Mouse (Mus musculus) hindbrain, embryonic 13.5 days (tissue): ENCODE data around the gene Tchhl1. TPM values are rescaled to one million over a fixed set of nuclear protein-coding genes. Genes with fewer than 3 reads are reported as not detected.
"Not testable (repeated sequence)": the region's sequence is repeated elsewhere in the genome, so short reads cannot be mapped to it uniquely, and the experiment has no call there.

ENCODE experiments used
- ATAC-seq: fragments of 200-750 bp; cut with Nextera tagmentation; 2 replicates; pipeline ENCODE4 v1.8.0; 2017; ENCODE audit warnings: moderate TSS enrichment; ENCODE audit not compliant: low FRiP score
- H3K27ac ChIP-seq: fragments of 300-500 bp; sonication (generic); 2 replicates; pipeline ENCODE4 v1.5.1; 2015; ENCODE audit warnings: inconsistent platforms, mild to moderate bottlenecking, moderate library complexity
- H3K27me3 ChIP-seq: fragments of 300-500 bp; sonication (generic); 2 replicates; pipeline ENCODE4 v1.6.1; 2015; ENCODE audit warnings: mild to moderate bottlenecking, inconsistent platforms
- H3K36me3 ChIP-seq: fragments of 300-500 bp; sonication (generic); 2 replicates; pipeline ENCODE4 v1.6.1; 2015; ENCODE audit warnings: mild to moderate bottlenecking, inconsistent platforms
- H3K4me1 ChIP-seq: fragments of 300-500 bp; sonication (generic); replicated peaks from 2 replicates; pipeline ENCODE4 v1.6.1; 2015; ENCODE audit warnings: inconsistent platforms
- H3K4me2 ChIP-seq: fragments of 300-500 bp; sonication (generic); 2 replicates; pipeline ENCODE4 v1.6.1; 2015; ENCODE audit warnings: inconsistent platforms, mild to moderate bottlenecking, moderate library complexity
- H3K4me3 ChIP-seq: fragments of 300-500 bp; sonication (generic); 2 replicates; pipeline ENCODE4 v1.5.1; 2015; ENCODE audit warnings: mild to moderate bottlenecking, inconsistent platforms
- H3K9ac ChIP-seq: fragments of 300-500 bp; sonication (generic); 2 replicates; pipeline ENCODE4 v1.6.1; 2015; ENCODE audit warnings: mild to moderate bottlenecking, inconsistent platforms
- H3K9me3 ChIP-seq: fragments of 300-500 bp; sonication (generic); 2 replicates; pipeline ENCODE4 v1.6.1; 2016; ENCODE audit warnings: inconsistent platforms
- WGBS: fragments of 180-500 bp; shearing (Covaris S2); methylation state at CpG from one replicate; pipeline ENCODE4 v1.1.7; 2015; 5-methylcytosine and 5-hydroxymethylcytosine counted together
- polyA plus RNA-seq: library from polyadenylated mRNA; unstranded; fragments of >200 nt; fragmentation: Nextera tagmentation; extraction: Ambion mirVana; gene quantifications from 2 replicates; pipeline ENCODE4 v1.2.1, GENCODE M21; 2015

Gene Tchhl1
- not detected in 2 replicates for polyA plus RNA-seq

DNA sequence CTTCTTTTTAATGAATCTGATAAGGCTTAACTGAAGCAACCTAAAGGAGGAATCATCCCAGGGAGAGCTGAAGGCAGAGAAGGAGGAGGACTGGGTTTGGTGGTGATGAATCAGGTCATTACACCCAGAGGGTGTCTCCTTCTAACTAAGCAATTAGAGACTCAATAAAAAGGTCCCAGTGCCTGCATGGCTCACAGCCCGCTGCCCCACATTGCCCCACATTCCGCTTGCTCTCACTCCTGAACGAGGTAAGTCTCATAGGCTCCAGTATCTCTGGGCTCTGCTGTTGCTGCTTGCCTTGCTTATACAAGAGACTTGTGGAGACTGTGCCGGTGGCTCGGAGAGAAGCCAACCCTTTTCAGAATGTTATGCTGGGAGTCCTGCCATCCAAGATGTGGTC is at the start of gene Tchhl1:
Tchhl1 (plus strand) TSS at position 194 of the 400 bp plus-strand sequence.
- H3K4me3 ChIP-seq = no peak within 1 kb of the TSS
- H3K9ac ChIP-seq = no peak within 1 kb of the TSS
- no peak for ATAC-seq
- H3K4me2 ChIP-seq = no peak within 1 kb of the TSS
- H3K9me3 ChIP-seq = no peaks in the 10 kb centered on the region
- H3K27me3 ChIP-seq = no peaks in the 10 kb centered on the region
- 72% methylated on average over 5 of the region's 5 CpGs for WGBS
- H3K27ac ChIP-seq = no peak within 1 kb of the TSS
- no peaks in the 10 kb centered on the region for H3K4me1 ChIP-seq
- no peaks in the 10 kb centered on the region for H3K36me3 ChIP-seq

GRCm38 (mm10) chr3:93431673-93432072 is 36.9 kb upstream of the Tchhl1 start:
- 43% methylated on average over 3 of the region's 3 CpGs for WGBS
- H3K36me3 ChIP-seq = no peaks in the 10 kb centered on the region
- no peaks in the 10 kb centered on the region for H3K4me1 ChIP-seq

DNA sequence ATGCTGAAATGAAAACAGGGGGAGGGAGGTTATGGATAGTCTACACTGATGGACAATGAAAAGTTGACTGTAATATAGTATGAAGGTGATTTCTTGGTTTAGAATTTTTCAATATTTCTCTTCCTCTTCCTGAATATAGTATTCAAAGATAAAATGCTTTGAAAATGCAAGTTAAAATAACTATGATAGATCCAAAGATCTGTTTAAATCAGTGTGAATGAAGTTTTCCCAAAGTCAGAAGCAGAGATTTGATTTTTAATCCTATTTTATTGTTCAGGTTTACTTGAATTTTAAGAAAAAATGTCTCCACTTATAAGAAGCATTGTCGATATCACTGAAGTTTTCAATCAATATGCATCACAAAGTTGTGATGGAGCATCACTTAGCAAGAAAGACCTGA is 26.5 kb upstream of the Tchhl1 start, which contains the start of gene Tchh:
Tchh (plus strand) TSS at position 301 of the 400 bp plus-strand sequence.
- H3K4me2 ChIP-seq = peak within 1 kb of the TSS; percentile 94
- no peak within 1 kb of the TSS for H3K27ac ChIP-seq
- no peak within 1 kb of the TSS for H3K9ac ChIP-seq
- H3K27me3 ChIP-seq = peaks cover 52% of the 10 kb centered on the region
- 94% methylated on average over 1 of the region's 1 CpGs for WGBS
- H3K4me3 ChIP-seq = peak within 1 kb of the TSS; percentile 62
- H3K9me3 ChIP-seq = no peaks in the 10 kb centered on the region
- peaks cover 33% of the 10 kb centered on the region for H3K4me1 ChIP-seq
- no peaks in the 10 kb centered on the region for H3K36me3 ChIP-seq
- ATAC-seq = no peak

More at GRCm38 (mm10) chr3:93431673-93432072, 36.9 kb upstream of the Tchhl1 start:
- Histone ChIP-seq H3K27me3 (no peaks in the 10 kb centered on the region), H3K4me2 (no peak overlapping the region), H3K9me3 (no peaks in the 10 kb centered on the region), H3K27ac (no peak overlapping the region), H3K9ac (no peak overlapping the region), H3K4me3 (no peak overlapping the region)
- no peak for ATAC-seq

GRCm38 (mm10) chr3:93443501-93444101 is 25.0 kb upstream of the Tchhl1 start:
- Histone ChIP-seq H3K27me3 (peaks cover 62% of the 10 kb centered on the region), H3K9me3 (no peaks in the 10 kb centered on the region), H3K4me3 (peak overlapping the region; percentile 62), H3K4me1 (peaks cover 41% of the 10 kb centered on the region), H3K27ac (no peak overlapping the region), H3K4me2 (peak overlapping the region; percentile 94), H3K9ac (peak overlapping the region; percentile 74), H3K36me3 (no peaks in the 10 kb centered on the region)
- no peak for ATAC-seq
- under 1% methylated on average over 38 of the region's 38 CpGs for WGBS

DNA sequence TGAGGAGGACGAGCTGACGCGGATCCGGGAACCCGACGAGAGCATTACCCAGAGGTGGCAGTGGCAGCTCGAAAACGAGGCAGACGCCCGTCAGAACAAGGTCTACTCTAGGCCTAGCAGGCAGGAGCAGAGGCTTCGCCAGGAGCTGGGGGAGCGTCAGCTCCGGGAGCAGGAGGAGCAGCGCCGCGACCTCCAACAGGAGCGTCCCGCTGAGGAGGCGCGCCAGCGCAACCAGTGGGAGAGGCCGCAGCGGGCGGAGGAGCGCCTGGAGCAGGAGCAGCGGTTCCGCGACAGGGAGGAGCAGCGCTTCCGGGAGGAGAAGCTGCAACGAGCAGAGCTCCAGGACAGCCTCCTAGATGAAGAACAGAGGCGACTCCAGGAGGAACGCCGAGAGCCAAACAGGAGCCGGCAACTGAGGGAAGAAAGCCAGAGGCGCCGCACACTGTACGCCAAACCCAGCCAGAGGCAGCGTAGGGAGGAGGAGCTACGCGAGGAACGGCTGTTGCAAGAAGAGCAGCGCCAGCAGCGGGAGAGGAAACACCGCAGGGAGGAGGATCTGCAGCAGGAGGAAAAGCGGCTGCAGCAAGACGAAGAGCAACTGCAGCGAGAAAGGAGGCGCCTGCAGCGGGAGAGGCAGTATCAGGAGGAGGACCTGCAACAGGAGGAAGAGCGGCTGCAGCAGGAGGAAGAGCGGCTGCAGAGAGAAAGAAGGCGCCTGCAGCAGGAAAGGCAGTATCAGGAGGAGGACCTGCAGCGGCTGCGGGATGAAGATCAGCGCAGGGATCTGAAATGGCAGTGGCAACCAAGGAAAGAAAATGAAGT is 24.0 kb upstream of the Tchhl1 start:
- H3K4me1 ChIP-seq = peaks cover 41% of the 10 kb centered on the region
- WGBS = under 1% methylated on average over 56 of the region's 56 CpGs
- peak overlapping the region; percentile 62 for H3K4me3 ChIP-seq
- H3K27ac ChIP-seq = peak overlapping the region; percentile 81
- no peaks in the 10 kb centered on the region for H3K36me3 ChIP-seq
- peaks cover 65% of the 10 kb centered on the region for H3K27me3 ChIP-seq
- peak overlapping the region; percentile 74 for H3K9ac ChIP-seq
- H3K9me3 ChIP-seq = no peaks in the 10 kb centered on the region
- H3K4me2 ChIP-seq = peak overlapping the region; percentile 94
- peak; percentile 87 for ATAC-seq

DNA sequence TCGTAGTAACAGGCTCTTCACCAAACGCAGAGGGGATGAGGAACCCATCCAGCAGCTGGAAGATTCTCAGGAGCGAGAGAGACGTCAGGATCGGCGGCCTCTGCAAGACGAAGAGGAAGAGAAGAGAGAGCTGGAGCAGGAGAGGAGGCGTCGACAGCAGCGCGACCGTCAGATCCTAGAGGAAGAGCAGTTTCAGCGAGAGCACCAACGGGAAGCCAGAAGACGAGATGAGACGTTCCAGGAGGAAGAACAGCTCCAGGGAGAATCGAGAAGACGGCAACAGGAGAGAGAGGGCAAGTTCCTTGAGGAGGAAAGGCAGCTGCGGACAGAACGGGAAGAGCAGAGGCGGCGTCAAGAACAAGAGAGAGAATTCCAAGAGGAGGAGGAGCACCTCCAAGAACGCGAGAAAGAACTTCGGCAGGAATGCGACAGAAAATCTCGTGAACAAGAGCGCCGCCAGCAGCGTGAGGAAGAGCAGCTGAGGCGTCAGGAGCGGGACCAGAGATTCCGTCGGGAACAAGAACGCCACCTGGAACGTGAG is 23.3 kb upstream of the Tchhl1 start:
- Histone ChIP-seq H3K4me1 (peaks cover 41% of the 10 kb centered on the region), H3K36me3 (no peaks in the 10 kb centered on the region), H3K4me2 (peak overlapping the region; percentile 94), H3K4me3 (peak overlapping the region; percentile 62), H3K9me3 (no peaks in the 10 kb centered on the region), H3K27me3 (peaks cover 69% of the 10 kb centered on the region), H3K9ac (peak overlapping the region; percentile 74), H3K27ac (peak overlapping the region; percentile 81; the same call in 1 of the 2 replicates)
- WGBS = under 1% methylated on average over 36 of the region's 36 CpGs
- ATAC-seq = peak; percentile 37; the same call in 1 of the 2 replicates

DNA sequence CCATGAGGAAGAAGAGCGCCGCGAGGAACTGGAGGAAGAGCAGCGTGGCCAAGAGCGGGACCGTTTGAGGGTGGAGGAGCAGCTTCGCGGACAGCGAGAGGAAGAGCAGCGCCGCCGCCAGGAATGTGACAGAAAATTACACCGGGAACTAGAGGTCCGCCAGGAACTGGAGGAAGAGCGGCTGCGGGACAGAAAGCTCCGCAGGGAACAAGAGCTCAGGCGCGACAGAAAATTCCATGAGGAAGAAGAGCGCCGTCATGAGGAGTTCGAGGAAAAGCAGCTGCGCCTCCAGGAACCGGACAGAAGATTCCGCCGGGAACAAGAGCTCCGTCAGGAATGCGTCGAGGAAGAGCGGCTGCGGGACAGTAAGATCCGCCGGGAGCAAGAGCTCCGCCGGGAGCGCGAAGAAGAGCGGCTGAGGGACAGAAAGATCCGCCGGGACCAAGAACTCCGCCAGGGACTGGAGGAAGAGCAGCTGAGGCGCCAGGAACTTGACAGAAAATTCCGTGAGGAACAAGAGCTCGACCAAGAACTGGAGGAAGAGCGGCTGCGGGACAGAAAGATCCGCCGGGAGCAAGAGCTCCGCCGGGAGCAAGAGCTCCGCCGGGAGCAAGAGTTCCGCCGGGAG is 22.3 kb upstream of the Tchhl1 start:
- H3K36me3 ChIP-seq = no peaks in the 10 kb centered on the region

DNA sequence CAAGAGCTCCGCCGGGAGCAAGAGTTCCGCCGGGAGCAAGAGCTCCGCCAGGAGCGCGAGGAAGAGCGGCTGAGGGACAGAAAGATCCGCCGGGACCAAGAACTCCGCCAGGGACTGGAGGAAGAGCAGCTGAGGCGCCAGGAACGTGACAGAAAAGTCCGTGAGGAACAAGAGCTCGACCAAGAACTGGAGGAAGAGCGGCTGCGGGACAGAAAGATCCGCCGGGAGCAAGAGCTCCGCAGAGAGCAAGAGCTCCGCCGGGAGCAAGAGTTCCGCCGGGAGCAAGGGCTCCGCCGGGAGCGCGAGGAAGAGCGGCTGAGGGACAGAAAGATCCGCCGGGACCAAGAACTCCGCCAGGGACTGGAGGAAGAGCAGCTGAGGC is 21.8 kb upstream of the Tchhl1 start:
- ATAC-seq, H3K27ac ChIP-seq, H3K9me3 ChIP-seq, H3K36me3 ChIP-seq: not testable (repeated sequence)
- peak overlapping the region; percentile 62 for H3K4me3 ChIP-seq
- peaks cover 41% of the 10 kb centered on the region for H3K4me1 ChIP-seq
- WGBS = 1% methylated on average over 32 of the region's 32 CpGs
- peak overlapping the region; percentile 63 for H3K9ac ChIP-seq
- H3K27me3 ChIP-seq = peaks cover 62% of the 10 kb centered on the region
- H3K4me2 ChIP-seq = peak overlapping the region; percentile 94

More for the DNA sequence above, 22.3 kb upstream of the Tchhl1 start:
- no peak for ATAC-seq
- peaks cover 62% of the 10 kb centered on the region for H3K27me3 ChIP-seq
- peaks cover 41% of the 10 kb centered on the region for H3K4me1 ChIP-seq
- no peaks in the 10 kb centered on the region for H3K9me3 ChIP-seq
- WGBS = under 1% methylated on average over 54 of the region's 54 CpGs
- peak overlapping the region; percentile 94 for H3K4me2 ChIP-seq
- H3K27ac ChIP-seq = no peak overlapping the region
- peak overlapping the region; percentile 63 for H3K9ac ChIP-seq
- H3K4me3 ChIP-seq = peak overlapping the region; percentile 62

DNA sequence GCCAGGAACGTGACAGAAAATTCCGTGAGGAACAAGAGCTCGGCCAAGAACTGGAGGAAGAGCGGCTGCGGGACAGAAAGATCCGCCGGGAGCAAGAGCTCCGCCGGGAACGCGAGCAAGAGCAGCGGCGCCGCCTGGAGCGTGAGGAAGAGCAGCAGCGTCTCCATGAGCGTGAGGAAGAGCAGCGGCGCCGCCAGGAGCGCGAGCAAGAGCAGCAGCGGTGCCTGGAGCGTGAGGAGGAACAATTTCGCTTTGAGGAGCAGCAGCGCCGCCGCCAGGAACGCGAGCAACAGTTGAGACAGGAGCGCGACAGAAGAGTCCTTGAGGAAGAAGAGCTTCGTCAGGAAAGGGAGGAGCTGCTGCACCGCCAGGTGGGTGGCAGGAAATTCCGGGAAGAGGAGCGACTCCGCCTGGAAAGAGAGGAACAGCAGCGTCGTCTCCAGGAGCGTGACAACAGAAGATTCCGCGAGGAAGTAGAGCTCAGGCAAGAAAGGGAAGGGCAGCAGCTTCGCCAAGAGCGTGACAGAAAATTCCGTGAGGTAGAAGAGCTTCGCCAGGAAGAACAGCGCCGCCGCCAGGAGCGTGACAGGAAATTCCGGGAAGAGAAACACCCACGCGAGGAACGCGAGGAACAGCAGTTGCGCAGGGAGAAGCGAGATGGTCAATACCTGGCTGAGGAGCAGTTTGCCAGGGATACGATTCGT is 21.3 kb upstream of the Tchhl1 start:
- no peak overlapping the region for H3K27ac ChIP-seq
- peaks cover 41% of the 10 kb centered on the region for H3K4me1 ChIP-seq
- ATAC-seq = peak; percentile 57
- peak overlapping the region; percentile 94 for H3K4me2 ChIP-seq
- WGBS = under 1% methylated on average over 59 of the region's 59 CpGs
- H3K36me3 ChIP-seq = no peaks in the 10 kb centered on the region
- peaks cover 59% of the 10 kb centered on the region for H3K27me3 ChIP-seq
- H3K9me3 ChIP-seq = no peaks in the 10 kb centered on the region
- peak overlapping the region; percentile 63 for H3K9ac ChIP-seq
- peak overlapping the region; percentile 62 for H3K4me3 ChIP-seq

DNA sequence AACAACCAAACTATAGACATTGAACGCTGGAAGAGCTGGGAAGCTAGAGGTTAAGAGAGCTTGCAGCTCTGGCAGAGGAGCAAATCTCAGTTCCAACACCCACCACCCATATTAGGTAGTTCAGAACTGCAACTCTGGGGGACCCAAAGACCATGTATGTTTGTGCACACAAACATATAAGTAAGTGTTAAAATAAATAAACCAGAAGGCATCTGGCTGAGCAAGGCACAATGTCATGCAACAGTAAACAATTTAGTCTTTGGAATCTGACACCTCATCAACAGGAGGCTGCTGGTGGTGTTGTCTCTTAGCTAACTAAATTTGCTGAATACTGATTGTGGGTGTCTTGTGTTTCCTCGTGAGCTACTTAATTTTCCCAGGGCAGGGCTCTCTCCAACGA is 2.0 kb upstream of the Tchhl1 start:
- Histone ChIP-seq H3K36me3 (no peaks in the 10 kb centered on the region), H3K9me3 (no peaks in the 10 kb centered on the region), H3K9ac (no peak overlapping the region), H3K27me3 (no peaks in the 10 kb centered on the region), H3K27ac (no peak overlapping the region), H3K4me3 (no peak overlapping the region), H3K4me2 (no peak overlapping the region), H3K4me1 (no peaks in the 10 kb centered on the region)
- no peak for ATAC-seq
- 77% methylated on average over 3 of the region's 3 CpGs for WGBS

- no peak for ATAC-seq
- H3K4me1 ChIP-seq = no peaks in the 10 kb centered on the region
- H3K9ac ChIP-seq = no peak overlapping the region
- no peak overlapping the region for H3K27ac ChIP-seq
- 93% methylated on average over 4 of the region's 4 CpGs for WGBS
- H3K36me3 ChIP-seq = no peaks in the 10 kb centered on the region
- H3K27me3 ChIP-seq = no peaks in the 10 kb centered on the region
- H3K4me2 ChIP-seq = no peak overlapping the region
- H3K9me3 ChIP-seq = no peaks in the 10 kb centered on the region
- no peak overlapping the region for H3K4me3 ChIP-seq
Measured at GRCm38 (mm10) chr3:93467130-93467529, 1.4 kb upstream of the Tchhl1 start.
